Comparison of ENCODE assay signal across 9 mouse cellular contexts in the genomic region with DNA sequence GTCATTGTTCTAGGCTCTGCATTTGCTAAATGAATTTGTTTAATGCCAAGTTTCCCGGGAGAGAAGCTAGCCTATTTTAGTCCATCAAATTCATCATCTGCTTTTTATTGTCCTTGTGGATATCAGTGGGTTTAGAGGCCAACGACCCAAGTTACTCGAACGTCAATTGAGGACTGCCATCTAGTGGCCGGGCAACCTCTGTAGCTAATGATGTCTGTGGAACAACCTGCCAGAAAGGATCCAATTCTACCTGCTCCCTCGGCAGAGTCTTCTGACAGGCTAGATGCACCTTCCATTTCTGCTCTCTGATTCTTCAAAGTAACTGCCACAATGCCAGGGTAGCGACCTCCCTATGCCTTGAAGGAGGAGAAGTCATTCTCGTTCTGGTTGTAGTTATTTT.
DNase-seq lines count a peak whose midpoint lies in the region; ATAC-seq and TF ChIP-seq lines count a peak whose summit lies in the region.
"Had no signal": no experiment of that assay in that cellular context is flagged by ENCODE, and none has a peak within 500 bp of the region (broad histone marks: within the 10 kb centered on the region; RNA-seq: fewer than 3 reads in every experiment).

No protein-coding gene starts in this region.

- no peaks in the 10 kb centered on the region for H3K27me3 ChIP-seq in forebrain, postnatal 0 days (ENCODE audit: insufficient read depth, low read length)
- H3K27me3 ChIP-seq in midbrain, embryonic 11.5 days (ENCODE audit: control insufficient read depth, insufficient read depth, low read length) = no peaks in the 10 kb centered on the region

- no peak overlapping the region for H3K4me3 ChIP-seq in forebrain, postnatal 0 days (ENCODE audit: low read depth, low read length)
- no peak overlapping the region for H3K4me3 ChIP-seq in midbrain, embryonic 11.5 days (ENCODE audit: low read depth, low read length)

- no peaks in the 10 kb centered on the region for H3K4me1 ChIP-seq in forebrain, postnatal 0 days (ENCODE audit: insufficient read depth)
- peaks cover 7% of the 10 kb centered on the region for H3K4me1 ChIP-seq in midbrain, embryonic 11.5 days (ENCODE audit: control insufficient read depth, insufficient read depth, low read length)

- peak; percentile 83 for TF ChIP-seq CTCF in brain, embryonic 14.5 days (IDR thresholded peaks at IDR 0.05; ENCODE audit: borderline replicate concordance, extremely low read depth, insufficient read depth, insufficient read length)
- peak; percentile 84 for TF ChIP-seq CTCF in forebrain, postnatal 0 days (IDR thresholded peaks at IDR 0.05; ENCODE audit: low read depth)

- H3K9ac ChIP-seq in forebrain, postnatal 0 days = no peak overlapping the region
- no peak overlapping the region for H3K9ac ChIP-seq in midbrain, embryonic 11.5 days (ENCODE audit: low read length)

- H3K27ac ChIP-seq in forebrain, postnatal 0 days (ENCODE audit: low read depth, low read length) = no peak overlapping the region
- H3K27ac ChIP-seq in midbrain, embryonic 11.5 days (ENCODE audit: low read depth, low read length) = no peak overlapping the region
- H3K27ac ChIP-seq: macrophage had no signal

- WGBS in forebrain, postnatal 0 days = 8% methylated on average over 8 of the region's 8 CpGs
- 7% methylated on average over 8 of the region's 8 CpGs for WGBS in midbrain, embryonic 11.5 days

- H3K9me3 ChIP-seq in forebrain, postnatal 0 days (ENCODE audit: low read length) = no peaks in the 10 kb centered on the region
- no peaks in the 10 kb centered on the region for H3K9me3 ChIP-seq in midbrain, embryonic 11.5 days (ENCODE audit: control insufficient read depth, low read length)

- no peak overlapping the region for H3K4me2 ChIP-seq in forebrain, postnatal 0 days (ENCODE audit: low read depth)
- H3K4me2 ChIP-seq in midbrain, embryonic 11.5 days = no peak overlapping the region

- TF ChIP-seq POLR2A in brain, embryonic 14.5 days (IDR thresholded peaks at IDR 0.05; ENCODE audit: borderline replicate concordance, extremely low read depth, insufficient read depth, insufficient read length, poor library complexity, severe bottlenecking) = no peak

- DNase-seq in MEL-GATA-1-ER (ENCODE audit: extremely low read depth, low read depth) = peak; percentile 43
- peak; percentile 87 for DNase-seq in brain, embryonic 14.5 days (ENCODE audit: low read depth)
- DNase-seq in forebrain, postnatal 0 days = peak; percentile 76
- peak; percentile 86 for DNase-seq in induced T-regulatory cell, adult 2 months (ENCODE audit: low read depth)
- peak; percentile 12 to 57 for DNase-seq in left cerebral cortex, adult 8-10 months (ENCODE audit: low spot score in 2 of 2)
- peak; percentile 98 for DNase-seq in midbrain, embryonic 11.5 days (ENCODE audit: low spot score, missing footprints)
- DNase-seq in right cerebral cortex, postnatal 4 days = peak; percentile 71

- peak; percentile 53; the same call in 1 of the 2 replicates for ATAC-seq in forebrain, postnatal 0 days
- ATAC-seq in midbrain, embryonic 11.5 days (ENCODE audit: low FRiP score) = peak; percentile 69
- no peak for ATAC-seq in erythroblast, adult 5-6 weeks (replicated peaks; ENCODE audit: low FRiP score, poor library complexity, severe bottlenecking)

- H3K36me3 ChIP-seq in forebrain, postnatal 0 days (ENCODE audit: insufficient read depth) = no peaks in the 10 kb centered on the region
- no peaks in the 10 kb centered on the region for H3K36me3 ChIP-seq in midbrain, embryonic 11.5 days (ENCODE audit: control insufficient read depth, insufficient read depth, low read length)

Comparison
In these comparisons a context has a peak if more than half of its experiments do, and no peak if none do; other contexts are left out.
1. DNase-seq: peak in every context shown above with its lines; median percentile 98 in midbrain, embryonic 11.5 days; 87 in brain, embryonic 14.5 days; 86 in induced T-regulatory cell, adult 2 months; 76 in forebrain, postnatal 0 days; 71 in right cerebral cortex, postnatal 4 days; 43 in MEL-GATA-1-ER; 34 in left cerebral cortex, adult 8-10 months.